Mouse (Mus musculus): Measurements from ENCODE around the gene Zfp428. TPM values are rescaled to one million over a fixed set of nuclear protein-coding genes. Genes with fewer than 3 reads are reported as not detected.

The Zfp428 gene
- 96.8 and 126 TPM in 2 replicates for polyA plus RNA-seq (2012)

GRCm38 (mm10) chr7:24506838-24507725 is at the start of gene Zfp428:
Gene Zfp428 (plus strand): TSS chr7:24507006.
- TF ChIP-seq GATA1 (IDR thresholded peaks at IDR 0.05; ENCODE audit: low read length), result no peak

DNA sequence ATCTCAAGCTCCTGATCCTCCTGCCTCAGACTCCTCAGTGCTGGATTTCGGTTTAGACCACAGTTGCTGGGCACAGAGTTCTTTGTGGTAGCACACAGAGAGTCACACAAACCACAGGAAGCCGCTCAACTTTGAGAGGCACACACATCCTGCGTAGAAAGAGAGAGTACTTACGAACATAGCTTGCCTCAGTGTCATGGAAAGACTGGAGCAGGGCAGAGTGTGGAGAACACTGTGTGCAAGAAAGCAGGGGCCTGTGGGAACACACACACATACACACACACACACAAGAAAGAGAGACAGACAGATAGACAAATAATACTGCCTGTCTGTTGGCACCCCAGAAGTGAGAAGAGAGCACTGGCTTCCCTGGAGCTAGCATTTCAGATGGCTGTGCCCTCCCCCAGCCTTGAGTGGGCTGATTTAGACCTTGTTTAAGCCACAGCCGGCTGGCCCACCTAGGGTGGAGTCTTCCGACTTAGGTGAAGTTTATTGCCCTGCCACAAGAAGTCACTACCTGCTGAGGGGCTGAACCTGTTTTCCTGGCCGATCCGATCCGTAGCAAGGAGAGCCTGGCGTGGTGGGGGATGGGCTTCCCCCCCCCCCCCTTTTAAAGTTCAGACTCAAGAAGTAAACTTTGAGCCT is 49.0 kb upstream of the Zfp428 start:
- TF ChIP-seq GATA1 (IDR thresholded peaks at IDR 0.05; ENCODE audit: low read length), result no peak

DNA sequence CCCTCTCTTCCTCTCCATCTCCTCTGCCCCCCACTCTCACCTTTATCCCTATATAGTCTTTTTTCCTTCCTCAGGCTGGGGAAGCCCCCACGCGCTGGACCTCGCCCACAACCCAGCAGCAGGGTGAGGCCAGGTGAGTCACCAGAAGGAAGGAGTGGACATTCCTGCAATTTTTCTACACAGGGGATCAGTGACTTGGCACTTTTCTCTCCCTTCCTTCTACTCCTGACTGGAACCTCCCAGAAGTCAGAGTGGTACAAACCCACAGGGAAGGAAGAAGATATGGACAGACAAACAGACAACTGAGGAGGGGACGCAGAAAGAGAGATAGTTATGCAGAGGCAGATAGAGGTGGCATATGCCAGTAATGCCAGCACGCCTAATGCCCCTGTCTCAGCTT is 47.4 kb upstream of the Zfp428 start:
- TF ChIP-seq GATA1 (IDR thresholded peaks at IDR 0.05; ENCODE audit: low read length), result no peak

DNA sequence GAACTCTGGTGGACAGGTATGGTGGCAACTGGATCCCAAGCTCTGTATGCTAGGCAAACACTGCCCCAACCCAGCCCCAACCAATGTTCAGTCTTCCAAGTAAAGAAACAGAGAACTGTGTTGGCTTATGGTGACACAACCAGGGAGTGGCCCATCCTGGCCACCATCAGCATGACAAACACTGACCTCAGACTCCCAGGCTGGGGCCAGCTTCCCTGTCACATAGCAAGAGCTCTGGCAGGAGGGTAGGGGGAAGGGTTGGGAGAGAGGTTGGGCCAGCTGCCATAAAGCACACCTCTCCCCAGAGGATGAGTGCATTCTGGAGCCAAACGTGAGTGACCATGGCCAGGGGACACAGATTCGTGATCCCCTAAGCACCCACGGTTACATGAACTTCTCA is 47.0 kb upstream of the Zfp428 start:
- TF ChIP-seq GATA1 (IDR thresholded peaks at IDR 0.05; ENCODE audit: low read length), result no peak

GRCm38 (mm10) chr7:24461376-24462051 is 45.3 kb upstream of the Zfp428 start:
- TF ChIP-seq GATA1 (IDR thresholded peaks at IDR 0.05; ENCODE audit: low read length), result no peak

DNA sequence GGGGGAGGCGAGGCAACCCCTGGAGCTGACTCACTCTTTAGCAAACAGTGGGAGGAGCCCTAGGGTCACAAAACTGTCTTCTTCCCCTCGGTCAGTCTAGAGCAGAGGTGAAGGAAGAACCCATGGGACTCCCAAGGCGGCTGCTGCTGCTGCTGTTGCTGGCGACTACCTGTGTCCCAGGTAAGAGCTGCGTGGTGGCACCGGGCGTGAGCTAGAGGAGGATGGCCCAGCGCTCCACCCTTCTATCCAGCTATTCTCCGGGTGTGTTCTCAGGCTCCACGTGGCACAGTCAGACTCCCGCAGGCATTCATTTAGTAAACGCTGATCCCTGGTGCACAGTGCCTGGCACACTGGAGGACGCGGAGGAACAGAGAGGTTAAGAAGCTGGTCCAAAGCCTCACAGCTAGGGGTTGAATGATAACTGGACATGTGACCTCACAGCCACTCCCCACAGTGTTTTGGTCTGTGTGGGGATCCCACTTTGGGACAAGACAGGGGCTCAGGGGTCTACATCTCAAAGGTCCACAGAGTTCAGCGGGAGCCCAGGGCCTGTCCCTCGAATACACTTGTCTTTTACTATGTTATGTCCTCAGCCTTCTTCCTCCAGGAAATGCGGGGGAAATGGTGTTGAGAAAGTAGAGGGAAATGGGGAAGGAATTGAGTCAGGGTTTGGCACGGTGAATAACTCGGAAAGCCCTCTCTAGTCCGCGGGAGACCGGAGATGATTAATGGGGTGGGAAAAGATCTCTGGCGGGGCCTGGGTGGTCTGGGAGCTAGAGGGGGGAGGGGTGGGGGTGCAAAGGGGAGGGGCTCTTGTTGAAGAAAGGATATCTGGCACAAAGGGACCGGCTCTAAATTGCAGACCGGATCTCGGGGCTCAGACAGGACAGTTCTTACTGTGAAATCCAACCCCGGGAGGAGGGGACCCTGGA is 44.2 kb upstream of the Zfp428 start, which contains the start of gene Plaur:
Gene Plaur, plus strand, starts transcription at position 97 of the 932 bp plus-strand sequence.
- no peak for TF ChIP-seq GATA1 (IDR thresholded peaks at IDR 0.05; ENCODE audit: low read length)

- TF ChIP-seq GATA1 (IDR thresholded peaks at IDR 0.05; ENCODE audit: low read length), result no peak
Measured at GRCm38 (mm10) chr7:24466835-24467234, 40.0 kb upstream of the Zfp428 start.

DNA sequence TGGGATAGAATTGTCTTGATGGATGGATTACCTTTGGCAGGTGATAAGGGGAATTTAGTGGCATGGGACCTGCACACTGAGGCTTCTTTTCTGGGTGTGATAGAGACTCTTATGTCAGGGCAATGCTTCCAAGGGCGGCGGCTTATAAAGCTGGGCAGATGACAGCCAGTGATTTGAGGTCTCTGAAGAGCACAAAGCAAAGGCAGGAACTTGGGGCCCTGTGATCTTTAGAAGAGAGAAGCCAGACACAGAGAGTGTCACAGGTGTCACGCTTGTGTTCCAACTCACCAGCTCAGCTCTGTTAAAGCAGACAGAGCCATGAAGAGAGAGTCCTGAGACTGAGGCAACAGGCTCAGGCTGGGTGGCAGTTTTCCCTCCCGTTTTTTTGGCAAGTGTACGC is 38.9 kb upstream of the Zfp428 start:
- TF ChIP-seq GATA1 (IDR thresholded peaks at IDR 0.05; ENCODE audit: low read length), result no peak

DNA sequence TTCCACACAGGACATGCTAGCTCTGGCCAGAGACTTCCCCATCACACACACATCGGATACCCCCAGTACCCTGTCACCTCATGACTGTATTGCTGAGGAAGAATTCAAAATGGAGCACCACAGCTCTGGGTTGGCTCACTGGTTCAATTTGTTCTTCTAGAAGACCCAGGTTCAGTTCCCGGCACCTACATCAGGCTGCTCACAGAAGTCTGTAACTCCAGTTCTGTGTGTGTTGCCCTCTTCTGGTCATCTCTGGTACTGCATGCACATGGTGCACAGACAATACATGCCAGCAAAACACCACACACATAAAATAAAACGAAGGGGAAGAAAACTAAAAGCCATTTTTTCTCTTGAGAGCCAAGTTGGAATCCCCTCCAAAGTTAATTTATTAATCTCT is 37.7 kb upstream of the Zfp428 start:
- no peak for TF ChIP-seq GATA1 (IDR thresholded peaks at IDR 0.05; ENCODE audit: low read length)

DNA sequence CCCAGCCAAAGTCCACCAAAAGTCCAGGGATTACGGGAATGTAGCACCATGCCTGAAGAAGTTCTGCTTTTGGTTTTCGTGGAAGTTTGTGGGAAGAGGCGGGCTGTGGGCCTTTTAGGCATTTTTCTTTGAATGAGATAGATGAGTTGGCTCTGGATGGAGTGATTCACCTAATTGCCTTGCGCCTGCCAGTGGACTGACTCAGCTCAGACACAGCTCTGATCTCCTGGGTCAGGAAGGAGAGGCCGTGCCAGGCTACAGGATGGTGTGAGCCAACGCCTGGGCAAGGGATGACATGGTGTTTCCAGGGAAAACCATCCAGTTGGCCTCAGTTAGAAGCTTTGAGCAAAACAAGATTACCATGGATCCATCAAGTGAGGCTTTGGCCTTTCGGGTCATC is 36.5 kb upstream of the Zfp428 start:
- TF ChIP-seq GATA1 (IDR thresholded peaks at IDR 0.05; ENCODE audit: low read length), result no peak

GRCm38 (mm10) chr7:24472442-24472841 is 34.4 kb upstream of the Zfp428 start:
- no peak for TF ChIP-seq GATA1 (IDR thresholded peaks at IDR 0.05; ENCODE audit: low read length)

GRCm38 (mm10) chr7:24472937-24473336 is 33.9 kb upstream of the Zfp428 start:
- TF ChIP-seq GATA1 (IDR thresholded peaks at IDR 0.05; ENCODE audit: low read length), result no peak

GRCm38 (mm10) chr7:24473913-24474529 is 32.8 kb upstream of the Zfp428 start:
- TF ChIP-seq GATA1 (IDR thresholded peaks at IDR 0.05; ENCODE audit: low read length), result no peak

- TF ChIP-seq GATA1 (IDR thresholded peaks at IDR 0.05; ENCODE audit: low read length), result no peak
Measured at GRCm38 (mm10) chr7:24474811-24475506, 31.8 kb upstream of the Zfp428 start.

All from G1E-ER4 (cell line).